Mouse (Mus musculus): ENCODE measurements around the gene Adamts3.
A peak's percentile ranks its signal among the peaks of the same experiment; 100 is the strongest.

Gene Adamts3

DNA sequence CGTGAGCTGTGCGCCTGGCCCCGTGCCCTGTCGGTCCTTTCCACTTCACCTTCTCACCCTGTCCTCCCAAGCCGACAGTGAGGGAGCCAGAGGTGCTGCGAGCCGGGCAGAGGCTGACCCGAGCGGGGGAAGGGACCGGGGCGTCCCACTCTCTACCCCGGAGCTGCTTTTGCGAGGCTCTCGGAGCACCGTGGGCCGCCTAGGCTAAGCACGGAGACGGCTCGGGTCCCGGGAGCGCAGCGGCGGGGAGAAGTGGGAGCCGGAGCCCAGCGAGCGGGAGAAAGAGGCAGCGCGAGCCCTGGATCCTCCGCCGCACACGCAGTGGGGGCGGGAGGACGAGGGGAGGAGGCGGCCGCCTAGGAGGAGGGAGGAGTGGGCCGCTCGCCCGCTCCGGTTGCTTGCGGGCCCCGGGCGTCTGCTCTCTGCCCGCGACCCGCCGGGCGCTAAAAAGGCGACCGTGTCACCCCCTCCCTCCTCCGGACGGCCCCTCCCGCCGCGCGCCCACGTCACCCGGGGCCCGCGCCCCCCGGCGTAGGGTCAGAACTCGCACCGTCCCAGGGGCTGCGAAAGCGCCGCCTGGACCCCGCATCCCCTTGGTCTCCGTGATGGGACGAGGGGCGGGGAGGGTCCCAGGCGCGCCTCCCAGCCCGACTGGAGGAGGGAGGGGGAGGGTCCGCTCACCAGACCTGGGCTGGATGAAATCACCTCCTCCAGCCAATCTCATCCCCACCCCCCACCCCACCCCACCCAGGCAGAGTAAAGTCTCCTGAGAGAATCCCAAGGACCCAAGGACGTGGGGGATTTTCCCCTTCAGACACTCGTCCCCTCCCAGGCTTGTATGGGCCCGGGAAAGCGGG is at the start of gene Adamts3:
TSS of gene Adamts3 (minus strand) at position 284 of the 857 bp plus-strand sequence.
- peak; percentile 76 for DNase-seq (ENCODE audit: extremely low spot score, low spot score)

DNA sequence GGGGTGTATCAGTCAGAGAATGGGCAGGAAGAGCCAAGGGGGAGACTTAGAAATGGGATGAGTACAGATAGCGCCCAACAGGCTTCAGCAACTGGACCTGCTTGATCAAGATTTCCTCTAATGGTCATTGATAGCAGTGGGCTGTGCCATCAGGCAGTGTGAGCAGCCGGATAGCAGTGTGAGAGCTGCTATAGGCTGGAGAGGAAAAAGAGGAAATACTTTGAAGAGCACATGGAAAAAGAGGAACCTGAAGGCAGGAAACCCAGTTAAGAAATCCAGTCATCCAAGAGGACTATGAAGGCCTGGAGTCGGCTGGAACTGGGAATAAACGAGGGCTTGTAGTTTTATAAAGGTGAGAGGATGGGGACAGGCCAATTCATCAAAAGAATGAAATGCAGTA is 48.4 kb upstream of the Adamts3 start:
- no peak for DNase-seq (ENCODE audit: extremely low spot score, low spot score)

DNA sequence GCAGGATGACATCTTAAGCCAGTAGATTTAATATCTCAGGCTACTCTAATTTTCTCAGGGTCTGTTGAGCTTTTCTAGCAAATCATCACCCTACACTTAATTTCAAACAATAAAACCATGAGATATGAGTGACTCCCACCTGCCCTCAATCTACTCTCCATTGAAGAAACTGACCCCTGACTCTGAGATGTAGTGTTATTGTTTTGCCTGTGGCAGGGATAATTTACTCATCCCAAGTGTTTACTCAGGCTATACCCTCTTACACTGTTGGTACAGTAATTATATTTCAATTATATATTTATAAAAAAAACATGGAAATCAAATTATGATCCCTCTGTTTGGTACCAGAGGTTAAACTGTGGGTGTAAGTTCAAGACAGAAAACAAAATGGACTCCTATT is 29.2 kb upstream of the Adamts3 start:
- no peak for DNase-seq (ENCODE audit: extremely low spot score, low spot score)

DNA sequence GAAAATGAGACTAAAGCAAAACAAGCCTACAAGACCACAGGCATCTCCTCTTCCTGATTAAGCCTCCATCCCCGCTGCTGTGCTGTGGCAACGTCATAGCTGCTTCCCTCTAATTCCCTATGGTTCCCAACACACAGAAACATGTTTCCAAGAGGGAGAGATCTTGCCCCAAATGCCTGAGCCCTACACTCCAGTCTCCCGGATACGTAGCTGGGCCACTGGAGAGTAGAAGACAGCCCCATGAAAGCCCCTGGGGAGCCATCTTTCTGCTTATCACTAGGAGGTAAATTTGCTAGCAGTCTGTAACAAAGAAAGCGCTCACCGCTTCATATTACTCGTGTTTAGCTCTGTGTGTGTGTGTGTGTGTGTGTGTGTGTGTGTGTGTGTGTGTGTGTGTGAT is 28.8 kb upstream of the Adamts3 start:
- no peak for DNase-seq (ENCODE audit: extremely low spot score, low spot score)

DNA sequence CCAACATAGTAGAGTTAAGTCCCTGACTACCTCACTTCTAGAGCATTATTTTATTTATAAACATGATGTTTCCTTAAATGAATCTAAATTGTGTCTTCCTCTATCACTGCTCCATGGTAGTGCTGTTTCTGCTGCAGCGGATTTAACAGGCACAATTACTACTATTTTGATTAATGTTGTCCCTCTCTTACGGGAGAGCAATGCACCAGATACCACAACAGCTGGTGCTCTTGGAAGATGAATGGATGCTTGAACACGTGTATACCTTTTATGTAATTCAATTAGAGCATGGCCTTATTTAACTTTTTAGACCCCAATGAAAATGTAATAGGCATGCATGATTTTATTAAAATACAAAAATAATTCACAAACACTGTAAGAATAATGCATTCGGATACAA is 28.4 kb upstream of the Adamts3 start:
- DNase-seq (ENCODE audit: extremely low spot score, low spot score): no peak

DNA sequence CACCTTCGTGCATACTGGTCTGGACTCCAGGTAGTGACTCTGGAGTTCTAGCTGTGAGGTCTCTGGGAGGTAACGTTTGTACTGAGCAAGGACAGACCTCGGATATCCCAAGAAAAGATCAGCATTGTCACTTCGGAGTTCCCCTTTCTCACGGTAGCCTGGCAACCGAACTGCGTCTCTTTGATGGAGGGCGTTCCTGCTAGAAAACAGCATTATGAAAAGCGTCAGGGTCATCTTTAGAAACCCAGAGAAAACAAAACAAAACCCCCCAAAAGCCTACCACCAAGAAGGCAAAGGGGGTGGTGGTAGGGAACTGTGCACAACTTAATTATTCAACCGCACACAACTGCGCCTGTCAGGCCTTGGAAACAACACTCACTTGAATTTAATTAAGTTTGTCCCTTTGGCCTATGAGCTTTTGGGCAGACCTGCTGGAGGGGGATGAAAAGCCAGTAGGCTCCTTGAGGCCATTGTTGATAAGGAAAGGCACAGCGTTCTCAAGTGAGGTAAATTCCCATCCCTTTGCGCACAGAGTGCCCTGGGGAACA is 23.8 kb upstream of the Adamts3 start:
- DNase-seq (ENCODE audit: extremely low spot score, low spot score): no peak

DNA sequence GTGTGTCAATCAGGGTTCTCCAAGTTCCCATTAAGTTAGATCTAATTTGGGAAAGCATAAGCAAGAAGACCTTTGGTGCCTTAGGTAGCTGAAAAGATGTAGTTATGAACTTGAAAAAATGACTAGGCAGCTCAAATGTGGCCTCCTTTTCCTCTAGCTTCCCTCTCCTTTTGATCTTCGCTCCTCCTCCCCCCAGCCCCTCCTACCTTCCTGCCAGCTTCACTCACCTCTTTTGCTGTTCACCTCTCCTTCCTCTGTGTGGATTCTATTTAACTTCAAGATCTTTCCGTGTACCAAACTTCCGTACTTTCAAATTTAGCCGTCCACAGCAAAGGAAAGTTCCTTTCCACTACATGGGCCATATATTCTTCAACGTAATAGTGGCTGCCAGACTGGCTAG is 17.9 kb upstream of the Adamts3 start:
- DNase-seq (ENCODE audit: extremely low spot score, low spot score): no peak

DNA sequence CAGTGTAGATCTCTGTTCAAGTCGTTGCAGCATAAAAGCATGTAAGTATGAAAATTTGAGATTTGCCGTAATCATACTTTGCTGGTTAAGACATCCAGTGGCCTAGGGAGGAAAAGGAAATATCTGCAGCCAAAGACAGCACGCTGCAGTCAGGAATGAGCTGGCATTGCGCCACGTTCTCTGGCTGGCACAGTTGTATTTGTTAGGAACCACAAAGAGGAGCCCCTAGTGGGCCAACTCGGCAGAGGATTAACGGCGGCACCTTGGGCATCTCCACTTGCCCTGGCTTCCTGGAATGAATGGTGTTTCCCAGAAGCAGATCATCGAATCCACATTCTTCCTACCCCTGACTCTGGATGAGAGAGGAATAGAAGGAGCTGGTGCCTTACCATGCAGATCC is 14.4 kb upstream of the Adamts3 start:
- no peak for DNase-seq (ENCODE audit: extremely low spot score, low spot score)

DNA sequence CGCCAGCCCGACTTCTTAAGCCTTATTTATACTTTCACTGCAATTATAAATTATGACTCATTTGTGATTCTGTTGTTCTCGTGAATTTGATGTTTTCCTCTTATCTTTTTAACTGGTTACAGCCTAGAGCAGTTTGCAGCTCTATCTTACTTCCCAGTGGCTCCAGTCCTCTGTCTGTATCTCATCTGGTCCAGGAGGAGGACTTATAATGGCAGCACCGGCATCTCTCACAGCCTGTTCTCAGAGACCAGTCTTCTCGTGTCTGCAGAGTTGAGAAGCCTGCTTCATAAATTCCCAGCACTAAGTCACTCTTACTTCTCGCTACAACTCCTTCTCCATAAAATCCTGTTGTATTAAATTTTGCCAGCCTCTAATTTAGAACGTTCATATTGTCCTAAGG is 12.4 kb upstream of the Adamts3 start:
- DNase-seq (ENCODE audit: extremely low spot score, low spot score): no peak

DNA sequence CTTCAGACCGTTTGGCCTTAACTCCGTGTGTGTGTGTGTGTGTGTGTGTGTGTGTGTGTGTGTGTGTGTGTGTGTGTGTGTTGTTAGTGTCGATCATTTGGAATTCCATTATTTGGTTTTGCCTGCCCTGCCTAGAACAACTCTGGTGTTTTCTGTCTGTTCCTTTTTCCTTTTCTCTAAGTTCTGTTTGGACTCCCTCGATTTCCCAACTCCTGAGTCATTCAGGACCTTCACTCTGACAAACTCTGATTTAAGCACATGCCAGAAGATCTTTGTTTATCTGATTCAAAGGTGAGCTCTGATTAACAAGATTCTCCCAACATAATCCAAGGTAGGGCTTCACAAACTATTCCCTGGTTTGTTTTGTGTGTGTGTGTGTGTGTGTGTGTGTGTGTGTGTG is 1.9 kb upstream of the Adamts3 start:
- DNase-seq (ENCODE audit: extremely low spot score, low spot score): no peak

DNA sequence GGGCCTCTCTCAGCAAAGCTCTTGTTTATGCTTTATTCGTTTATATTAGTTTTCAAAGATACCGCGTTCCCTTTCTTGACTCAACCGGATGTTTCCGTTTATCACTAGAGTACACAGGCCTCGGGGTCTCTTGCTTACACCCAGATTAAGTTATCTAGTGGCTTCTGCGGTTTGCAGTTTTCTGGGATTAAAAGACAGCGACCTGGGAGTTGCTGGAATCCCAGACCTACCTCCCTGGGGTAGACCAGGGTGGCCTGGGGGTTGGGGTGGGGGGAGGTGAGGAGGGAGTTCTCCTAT is 722 bp upstream of the Adamts3 start:
- no peak for DNase-seq (ENCODE audit: extremely low spot score, low spot score)

DNA sequence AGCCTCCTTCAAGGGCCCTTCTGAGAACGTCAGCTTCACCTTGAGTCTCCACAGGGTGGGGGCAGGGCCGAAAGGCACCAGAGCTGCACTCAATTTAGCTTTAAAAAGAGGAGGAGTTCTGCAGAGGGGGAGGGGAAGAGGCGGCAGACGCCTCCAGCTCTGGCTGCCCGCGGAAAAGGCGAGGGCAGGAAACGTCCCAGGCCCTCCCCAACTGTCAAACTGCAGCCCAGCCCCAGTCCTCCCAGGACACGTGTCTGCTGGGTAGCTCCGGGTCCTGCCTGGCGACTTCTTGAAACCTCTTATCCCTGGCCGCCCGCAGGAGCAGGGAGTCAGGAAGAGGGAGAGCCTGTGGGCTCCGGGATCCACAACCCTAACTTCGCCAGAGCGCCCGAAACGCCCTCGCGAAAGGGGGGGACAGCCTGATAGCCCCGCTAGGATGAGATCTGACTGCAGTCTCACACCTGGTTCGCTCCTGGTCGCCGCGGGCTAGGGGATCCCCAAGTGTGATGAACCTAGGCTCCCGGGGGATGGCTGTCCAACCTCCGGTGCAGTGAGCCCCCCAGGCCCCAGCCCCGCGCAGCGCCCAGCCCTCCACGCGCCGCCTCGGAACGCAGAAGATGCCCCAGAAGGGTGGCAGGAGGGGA is 921 bp downstream of the Adamts3 start:
- DNase-seq (ENCODE audit: extremely low spot score, low spot score): peak; percentile 71

DNA sequence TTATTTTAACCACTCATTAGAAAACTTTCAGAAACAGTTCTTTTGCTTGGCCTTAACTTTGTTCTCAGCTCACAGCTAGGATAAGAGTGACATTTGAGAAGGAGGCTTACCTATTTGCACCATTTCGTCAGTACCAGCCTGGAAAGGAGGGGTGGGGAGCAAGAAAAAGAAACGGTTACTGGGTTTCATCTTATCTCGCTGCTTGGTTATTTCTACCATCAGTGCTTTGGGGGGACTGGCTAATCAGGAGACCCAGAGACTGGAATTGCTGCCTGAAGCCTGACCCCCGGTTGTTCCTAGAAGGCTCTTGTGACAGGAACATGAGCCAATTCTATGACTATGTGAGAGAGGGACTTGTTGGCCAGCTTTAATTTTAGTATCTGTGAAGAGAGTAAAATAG is 1.7 kb downstream of the Adamts3 start:
- no peak for DNase-seq (ENCODE audit: extremely low spot score, low spot score)

DNA sequence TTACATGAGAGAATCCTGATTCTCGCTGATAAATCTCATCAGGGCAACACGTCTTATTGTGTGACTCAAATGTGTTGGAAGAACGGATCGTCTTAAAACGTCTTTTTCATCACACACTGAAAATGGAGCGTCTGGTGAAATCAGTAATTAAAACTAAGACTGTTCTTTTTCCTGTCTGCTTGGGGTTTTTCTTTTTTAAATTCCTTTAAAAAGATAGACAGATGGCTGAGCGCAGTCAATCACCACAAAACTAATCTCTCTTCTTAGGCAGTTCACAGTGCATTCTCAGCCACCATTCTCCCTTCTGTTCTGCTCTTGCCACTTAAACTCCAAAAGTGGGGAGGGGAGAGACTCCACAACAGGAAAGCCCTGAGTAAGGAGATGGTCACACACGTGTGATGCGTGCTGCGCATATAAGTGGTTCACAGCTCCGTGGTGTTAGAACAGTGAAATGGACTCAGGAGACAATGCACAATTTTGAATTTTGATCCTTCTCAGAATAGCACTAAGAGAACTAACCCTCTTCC is 4.2 kb downstream of the Adamts3 start:
- DNase-seq (ENCODE audit: extremely low spot score, low spot score): no peak

DNA sequence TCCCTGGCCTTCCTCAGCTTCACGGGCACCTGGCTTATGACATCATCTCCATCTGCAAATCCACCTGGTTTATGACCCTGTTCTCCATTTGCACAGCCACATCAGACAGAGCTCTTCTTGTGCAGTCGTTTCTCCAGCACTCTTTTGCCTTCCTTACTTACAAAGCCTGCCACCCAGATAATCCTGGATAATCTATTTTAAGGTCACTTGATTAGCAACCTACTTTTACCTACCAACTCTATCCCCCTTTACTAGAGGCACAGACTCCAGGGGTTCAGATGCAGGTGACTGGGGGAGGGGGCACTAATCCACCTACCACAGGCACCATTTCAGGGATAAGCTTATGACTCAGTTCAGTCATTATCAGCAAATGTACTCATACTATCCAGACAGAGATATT is 10.5 kb downstream of the Adamts3 start:
- DNase-seq (ENCODE audit: extremely low spot score, low spot score): no peak

DNA sequence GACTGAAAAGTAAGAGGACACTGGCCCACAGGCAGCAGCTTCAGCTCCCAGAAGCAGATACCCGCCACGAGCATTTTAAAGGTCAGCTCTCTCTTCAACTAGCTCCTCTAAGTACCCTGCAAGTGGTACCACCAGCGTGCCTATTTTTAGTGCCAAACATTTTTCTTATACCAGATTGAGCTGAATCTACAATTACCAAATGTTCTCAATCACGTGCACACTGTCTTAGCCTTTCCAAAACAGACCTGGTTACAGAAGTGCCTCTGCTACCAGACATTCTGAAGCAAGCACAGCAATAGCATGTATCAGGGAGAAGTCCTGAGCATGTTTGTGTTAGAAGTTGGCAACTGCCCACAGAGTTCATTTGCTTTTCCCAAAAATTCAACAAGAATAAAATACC is 23.5 kb downstream of the Adamts3 start:
- DNase-seq (ENCODE audit: extremely low spot score, low spot score): no peak

DNA sequence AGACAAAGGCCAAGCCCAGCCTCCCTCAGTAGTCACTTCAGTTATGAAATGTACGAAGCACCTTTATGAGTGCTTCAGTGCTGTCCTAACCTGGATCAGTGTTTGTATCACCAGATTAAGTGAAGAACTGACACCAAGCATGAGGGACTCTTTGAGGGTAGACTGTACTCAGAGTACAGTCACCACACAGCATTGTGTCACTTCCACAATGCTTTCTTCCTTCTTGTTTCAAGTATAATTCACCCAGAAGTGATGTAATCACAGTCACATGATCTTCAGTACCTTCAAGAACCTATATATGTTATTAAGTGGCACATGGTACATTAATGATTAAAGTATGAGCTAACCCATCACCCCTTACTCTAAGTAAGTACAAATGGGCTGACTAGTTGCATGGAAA is 24.3 kb downstream of the Adamts3 start:
- DNase-seq (ENCODE audit: extremely low spot score, low spot score): no peak

DNA sequence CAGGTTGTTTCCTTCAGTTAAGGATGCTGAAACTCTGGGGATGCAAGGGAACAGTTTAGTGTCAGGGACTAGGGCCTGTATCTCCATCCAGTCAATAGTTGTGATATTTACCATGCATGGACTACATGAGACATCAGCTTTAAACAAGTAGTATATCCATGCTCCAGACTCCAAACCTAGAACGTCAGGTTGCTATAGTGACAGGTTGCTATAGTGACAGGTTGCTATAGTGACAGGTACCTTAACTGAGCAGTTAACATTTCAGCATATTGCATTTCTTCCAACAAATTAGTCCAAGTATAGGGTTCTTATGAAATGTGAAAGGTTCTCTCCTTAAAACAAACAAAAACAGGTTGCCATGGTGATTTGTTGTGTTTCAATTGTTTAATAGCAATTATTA is 36.6 kb downstream of the Adamts3 start:
- DNase-seq (ENCODE audit: extremely low spot score, low spot score): no peak

DNA sequence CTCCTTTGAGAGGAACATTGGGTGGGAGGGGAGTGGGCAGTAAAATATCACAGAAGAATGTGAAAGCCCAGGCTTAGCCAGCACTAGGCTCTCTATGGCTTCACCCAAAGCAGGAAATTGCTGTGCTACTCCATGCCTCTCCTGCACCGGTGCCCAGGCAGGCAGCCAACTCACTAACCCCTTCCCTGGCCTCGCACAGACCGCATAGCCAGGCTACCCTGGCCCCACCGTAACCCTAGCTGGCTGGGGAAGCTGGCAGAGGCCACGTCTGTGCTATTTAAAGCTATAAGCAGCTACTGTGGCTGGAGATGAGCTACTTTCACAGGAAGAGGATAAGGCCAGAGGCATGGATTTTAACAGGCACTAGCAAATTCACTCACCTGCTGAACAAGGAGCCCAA is 38.8 kb downstream of the Adamts3 start:
- DNase-seq (ENCODE audit: extremely low spot score, low spot score): no peak

DNA sequence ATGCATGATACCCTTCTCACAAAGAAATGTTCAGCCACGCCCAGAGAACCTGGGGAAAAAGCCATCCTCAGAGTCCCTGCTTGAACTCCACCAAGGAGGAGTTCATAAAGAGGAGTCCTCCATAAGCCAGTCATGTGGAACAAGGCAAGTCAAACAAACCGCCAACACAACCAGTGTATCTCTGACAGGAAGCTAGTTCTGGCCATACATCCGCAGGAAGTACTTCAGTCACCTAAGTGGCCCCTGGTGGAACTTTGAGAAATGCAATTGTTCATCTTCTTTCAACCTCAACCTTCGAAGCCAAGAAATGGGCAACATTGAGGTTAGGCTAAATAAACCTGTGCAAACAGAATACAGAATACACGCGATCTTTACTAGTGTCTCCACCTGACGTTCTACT is 39.7 kb downstream of the Adamts3 start:
- no peak for DNase-seq (ENCODE audit: extremely low spot score, low spot score)

DNA sequence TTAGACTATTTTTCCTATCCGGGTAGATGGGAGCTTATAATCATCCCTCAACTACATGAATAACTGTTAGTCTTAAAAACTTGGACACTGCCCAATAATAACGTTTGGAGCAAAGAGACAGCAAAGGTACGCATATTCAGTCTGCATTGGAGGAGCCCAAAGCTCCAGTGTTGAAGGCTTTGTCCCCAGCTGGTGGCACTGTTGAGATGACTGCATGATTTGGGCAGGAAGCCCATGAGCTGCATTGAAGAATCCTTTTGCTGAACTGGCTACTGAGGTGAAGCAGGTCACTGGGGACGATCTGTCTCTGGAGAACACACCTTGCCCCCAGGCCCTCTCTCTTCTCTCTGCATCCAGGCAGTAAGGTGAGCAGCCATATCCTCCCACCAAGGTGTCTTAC is 43.5 kb downstream of the Adamts3 start:
- DNase-seq (ENCODE audit: extremely low spot score, low spot score): no peak

DNA sequence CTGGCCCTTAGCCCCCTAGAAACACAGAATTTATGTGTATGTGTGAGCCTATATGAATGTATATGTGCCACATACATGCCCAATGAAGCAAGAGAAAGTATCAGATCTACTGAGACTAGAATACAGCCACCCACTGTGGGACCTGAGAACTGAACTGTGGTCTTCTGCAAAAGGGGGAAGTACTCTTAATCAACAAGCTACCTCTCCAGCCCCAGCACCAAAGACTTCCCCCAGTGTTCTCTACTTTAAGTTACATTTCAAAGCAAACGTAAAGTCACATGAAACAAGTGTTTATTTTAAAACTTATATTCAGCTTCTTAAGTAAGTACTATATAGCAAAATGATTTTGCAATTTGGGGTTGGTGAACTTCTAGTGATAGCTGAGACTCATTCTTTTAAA is 62.0 kb downstream of the Adamts3 start:
- no peak for DNase-seq (ENCODE audit: extremely low spot score, low spot score)

DNA sequence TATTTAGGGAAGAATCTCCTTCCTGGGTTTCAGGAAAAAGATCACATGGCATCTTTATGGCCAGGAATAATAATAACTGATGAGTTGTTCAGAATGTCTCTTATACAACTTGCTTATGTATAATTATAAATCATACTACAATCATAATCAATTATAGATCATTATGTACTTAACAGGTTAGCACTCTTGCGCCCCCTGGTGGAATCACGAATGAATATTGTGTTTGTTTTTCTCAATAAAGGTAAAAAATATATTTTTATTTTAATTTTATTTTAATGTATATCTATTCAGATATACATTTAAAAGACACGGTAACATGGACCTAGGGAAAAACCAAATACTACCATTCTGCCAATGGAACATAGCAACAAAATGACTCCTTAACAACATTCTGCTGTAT is 63.6 kb downstream of the Adamts3 start:
- DNase-seq (ENCODE audit: extremely low spot score, low spot score): no peak

Data from neural tube, embryonic 10.5 days (tissue).